20 mouse cellular contexts compared by ENCODE assay signal in the genomic region with DNA sequence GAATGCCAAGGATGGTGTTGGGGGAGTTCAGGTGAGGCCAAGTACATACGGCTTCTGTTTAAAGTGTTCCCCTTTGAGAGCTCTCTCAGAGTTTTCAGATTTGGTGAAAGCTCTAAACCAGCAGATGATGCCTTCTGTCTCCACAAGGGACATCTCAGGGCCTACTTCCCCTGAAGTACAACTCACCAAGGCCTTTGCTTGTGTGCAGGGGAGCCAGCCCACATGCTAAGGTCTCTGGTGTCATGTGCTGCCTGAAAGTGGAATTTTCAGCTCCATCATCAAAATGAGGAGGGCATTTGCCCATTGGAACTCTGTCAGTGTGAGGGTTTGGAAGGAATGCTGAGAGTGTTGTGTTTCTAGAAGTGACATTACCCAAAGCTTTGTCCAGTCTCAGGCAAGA. TPM values are rescaled to one million over a fixed set of nuclear protein-coding genes. Genes with fewer than 3 reads are reported as not detected.
DNase-seq lines count a peak whose midpoint lies in the region; ATAC-seq and TF ChIP-seq lines count a peak whose summit lies in the region.
"Had no signal": no experiment of that assay in that cellular context is flagged by ENCODE, and none has a peak within 500 bp of the region (broad histone marks: within the 10 kb centered on the region; RNA-seq: fewer than 3 reads in every experiment).

No protein-coding gene starts in this region.

- 70% methylated on average over 1 of the region's 1 CpGs for WGBS in heart, embryonic 12.5 days

- DNase-seq in heart, adult 11 months, result peak; percentile 68
- peak; percentile 45 to 50 for DNase-seq in B cell, adult 2 months
- DNase-seq in CH12.LX (ENCODE audit: extremely low read depth), result peak; percentile 75
- no peak for DNase-seq in cerebellum, postnatal 10 days
- DNase-seq in liver, result no peak
- DNase-seq in adrenal gland, postnatal 14 days, result no peak
- DNase-seq: adrenal gland, adult 2 months; cerebellum, adult 11 months; cerebellum, adult 9-10 months; cerebellum, postnatal 36 days; forebrain, postnatal 0 days; gastrocnemius, postnatal 14 days; heart, postnatal 10 days had no signal

- dilution Hi-C loops in CH12.LX (cut with MboI; ENCODE audit: extremely low pct_ligation_motif_present, extremely low pct_unique_long_range_greater_than_20kb, low sequenced_read_pairs), result no loop called here

- H3K36me3 ChIP-seq in heart, embryonic 12.5 days, result no peaks in the 10 kb centered on the region
- H3K36me3 ChIP-seq in CH12.LX (replicated peaks in 1 of 2; ENCODE audit: control insufficient read depth in 1 of 2, insufficient read depth in 1 of 2, low read length in 1 of 2), result peaks cover 50 to 74% of the 10 kb centered on the region in 2 experiments
- H3K36me3 ChIP-seq: embryonic facial prominence, embryonic 13.5 days; hindbrain, embryonic 13.5 days had no signal

- ATAC-seq in heart, embryonic 12.5 days (ENCODE audit: insufficient number of reproducible peaks, low FRiP score), result no peak
- peak; percentile 11 for ATAC-seq in inflammation-experienced regulatory T-cells, adult 6 months
- ATAC-seq: forebrain, embryonic 13.5 days; forebrain, postnatal 0 days; hindbrain, postnatal 0 days; intestine, embryonic 16.5 days had no signal

- peak; percentile 2 for TF ChIP-seq RAD21 in CH12.LX (IDR thresholded peaks at IDR 0.05; ENCODE audit: low read depth, low read length)

- peak in 1 of 2 experiments; percentile 22; a peak in 1 of 4 replicates for TF ChIP-seq CTCF in CH12.LX (conservative IDR thresholded peaks at IDR 0.05 in 1 of 2, IDR thresholded peaks at IDR 0.05 in 1 of 2; ENCODE audit: low read depth in 2 of 2, low read length in 2 of 2)

- no peak overlapping the region for H3K4me2 ChIP-seq in heart, embryonic 12.5 days
- H3K4me2 ChIP-seq in CH12.LX (ENCODE audit: insufficient read depth, low read depth, poor library complexity, severe bottlenecking), result no peak overlapping the region
- H3K4me2 ChIP-seq: embryonic facial prominence, embryonic 13.5 days; forebrain, embryonic 13.5 days; hindbrain, embryonic 13.5 days had no signal

- H3K9ac ChIP-seq in heart, embryonic 12.5 days, result no peak overlapping the region
- 0 out of 2 replicates have a peak overlapping the region, but pooled peaks have one; percentile 25 for H3K9ac ChIP-seq in CH12.LX (ENCODE audit: insufficient read depth, low read depth)
- H3K9ac ChIP-seq: embryonic facial prominence, embryonic 13.5 days; forebrain, embryonic 13.5 days; forebrain, postnatal 0 days; hindbrain, embryonic 13.5 days had no signal

- no peak overlapping the region for H3K4me3 ChIP-seq in heart, embryonic 12.5 days
- no peak overlapping the region for H3K4me3 ChIP-seq in CH12.LX (replicated peaks in 1 of 3; ENCODE audit: low read depth in 2 of 3, low read length in 2 of 3, poor library complexity in 1 of 3)
- H3K4me3 ChIP-seq: embryonic facial prominence, embryonic 13.5 days; forebrain, embryonic 13.5 days; hindbrain, embryonic 13.5 days had no signal

- H3K27me3 ChIP-seq in heart, embryonic 12.5 days (replicated peaks), result no peaks in the 10 kb centered on the region
- no peaks in the 10 kb centered on the region for H3K27me3 ChIP-seq in CH12.LX (replicated peaks)
- H3K27me3 ChIP-seq: embryonic facial prominence, embryonic 13.5 days; forebrain, embryonic 13.5 days; hindbrain, embryonic 13.5 days had no signal

- no peak for TF ChIP-seq POLR2A in CH12.LX (IDR thresholded peaks at IDR 0.05; ENCODE audit: low read depth, low read length)

- H3K9me3 ChIP-seq in heart, embryonic 12.5 days (replicated peaks), result no peaks in the 10 kb centered on the region
- H3K9me3 ChIP-seq in CH12.LX (replicated peaks; ENCODE audit: low read length), result peaks cover 1% of the 10 kb centered on the region
- H3K9me3 ChIP-seq: embryonic facial prominence, embryonic 13.5 days; forebrain, embryonic 13.5 days; hindbrain, embryonic 13.5 days had no signal

- no peaks in the 10 kb centered on the region for H3K4me1 ChIP-seq in heart, embryonic 12.5 days (replicated peaks)
- H3K4me1 ChIP-seq in CH12.LX (ENCODE audit: control insufficient read depth in 1 of 2, insufficient read depth in 2 of 2), result peaks cover 33 to 89% of the 10 kb centered on the region in 2 experiments
- H3K4me1 ChIP-seq: embryonic facial prominence, embryonic 13.5 days; forebrain, embryonic 13.5 days; hindbrain, embryonic 13.5 days had no signal

- in situ Hi-C loops in CH12.LX (cut with MboI; ENCODE audit: low pct_ligation_motif_present, low pct_unique_long_range_greater_than_20kb, low sequenced_read_pairs), result no loop called here

- no peak for TF ChIP-seq EP300 in CH12.LX (IDR thresholded peaks at IDR 0.05; ENCODE audit: low read length)

- no peak overlapping the region for H3K27ac ChIP-seq in heart, embryonic 12.5 days (ENCODE audit: poor library complexity, severe bottlenecking)
- H3K27ac ChIP-seq in CH12.LX (ENCODE audit: insufficient read depth, low read depth), result peak overlapping the region; percentile 90
- H3K27ac ChIP-seq: embryonic facial prominence, embryonic 13.5 days; forebrain, embryonic 13.5 days; hindbrain, embryonic 13.5 days; hindbrain, postnatal 0 days had no signal

- H3K79me2 ChIP-seq in CH12.LX (replicated peaks; ENCODE audit: control insufficient read depth, extremely low read depth, insufficient read depth, poor library complexity, severe bottlenecking), result peaks cover 12% of the 10 kb centered on the region

TF ChIP-seq in CH12.LX, 34 proteins besides CTCF, POLR2A, EP300 and RAD21:
- TF ChIP-seq ZKSCAN1 (IDR thresholded peaks at IDR 0.05; ENCODE audit: borderline replicate concordance, low read depth, low read length), result no peak
- no peak for TF ChIP-seq IRF4 (IDR thresholded peaks at IDR 0.05; ENCODE audit: low read depth, low read length)
- no peak for TF ChIP-seq USF1 (IDR thresholded peaks at IDR 0.05; ENCODE audit: low read depth, low read length)
- no peak for TF ChIP-seq ETS1 (conservative IDR thresholded peaks at IDR 0.05; ENCODE audit: low read depth, low read length)
- peak; percentile 81 for TF ChIP-seq MAX (IDR thresholded peaks at IDR 0.05; ENCODE audit: low read length)
- 0 out of 2 replicates have a peak, but pooled peaks have one; percentile 16 for TF ChIP-seq MYC (IDR thresholded peaks at IDR 0.05; ENCODE audit: low read depth, low read length)
- no peak for TF ChIP-seq JUND (conservative IDR thresholded peaks at IDR 0.05; ENCODE audit: low read depth, low read length)
- no peak for TF ChIP-seq USF2 (conservative IDR thresholded peaks at IDR 0.05; ENCODE audit: low read depth, low read length)
- TF ChIP-seq UBTF (IDR thresholded peaks at IDR 0.05; ENCODE audit: low read depth, low read length), result no peak
- TF ChIP-seq NELFE (IDR thresholded peaks at IDR 0.05; ENCODE audit: low read depth, low read length), result no peak
- no peak for TF ChIP-seq ZMIZ1 (IDR thresholded peaks at IDR 0.05; ENCODE audit: low read depth, low read length)
- TF ChIP-seq POLR2AphosphoS2 (IDR thresholded peaks at IDR 0.05; ENCODE audit: low read depth, low read length), result no peak
- no peak for TF ChIP-seq MAFK (IDR thresholded peaks at IDR 0.05; ENCODE audit: insufficient replicate concordance, low read length)
- TF ChIP-seq RCOR1 (conservative IDR thresholded peaks at IDR 0.05; ENCODE audit: low read depth, low read length), result no peak
- no peak for TF ChIP-seq SIN3A (IDR thresholded peaks at IDR 0.05; ENCODE audit: low read length)
- no peak for TF ChIP-seq ZC3H11A (IDR thresholded peaks at IDR 0.05; ENCODE audit: low read depth, low read length)
- TF ChIP-seq MAZ (IDR thresholded peaks at IDR 0.05; ENCODE audit: low read depth, low read length), result 0 out of 2 replicates have a peak, but pooled peaks have one; percentile 34
- TF ChIP-seq BHLHE40 (IDR thresholded peaks at IDR 0.05; ENCODE audit: low read depth, low read length), result peak; percentile 45; the same call in 1 of the 2 replicates
- no peak for TF ChIP-seq ELF1 (IDR thresholded peaks at IDR 0.05; ENCODE audit: low read depth, low read length)
- no peak for TF ChIP-seq MEF2A (IDR thresholded peaks at IDR 0.05; ENCODE audit: borderline replicate concordance, low read depth, low read length)
- no peak for TF ChIP-seq TBP (conservative IDR thresholded peaks at IDR 0.05; ENCODE audit: low read depth, low read length)
- TF ChIP-seq SMC3 (IDR thresholded peaks at IDR 0.05; ENCODE audit: low read depth, low read length), result peak; percentile 20; the same call in 1 of the 2 replicates
- TF ChIP-seq PAX5 (IDR thresholded peaks at IDR 0.05; ENCODE audit: low read length), result no peak
- 0 out of 2 replicates have a peak, but pooled peaks have one; percentile 20 for TF ChIP-seq TCF12 (IDR thresholded peaks at IDR 0.05; ENCODE audit: low read depth, low read length)
- no peak for TF ChIP-seq JUN (IDR thresholded peaks at IDR 0.05; ENCODE audit: insufficient read depth, low read depth, low read length)
- TF ChIP-seq CHD2 (IDR thresholded peaks at IDR 0.05; ENCODE audit: low read length), result no peak
- TF ChIP-seq ZNF384 (IDR thresholded peaks at IDR 0.05; ENCODE audit: low read depth, low read length), result no peak
- TF ChIP-seq HCFC1 (IDR thresholded peaks at IDR 0.05; ENCODE audit: low read depth, low read length), result no peak
- 0 out of 2 replicates have a peak, but pooled peaks have one; percentile 56 for TF ChIP-seq MXI1 (IDR thresholded peaks at IDR 0.05; ENCODE audit: low read depth, low read length)
- peak; percentile 65; the same call in 1 of the 2 replicates for TF ChIP-seq CHD1 (IDR thresholded peaks at IDR 0.05; ENCODE audit: low read depth, low read length)
- 0 out of 2 replicates have a peak, but pooled peaks have one; percentile 10 for TF ChIP-seq KAT2A (IDR thresholded peaks at IDR 0.05; ENCODE audit: insufficient replicate concordance, low read length)
- TF ChIP-seq NRF1 (IDR thresholded peaks at IDR 0.05; ENCODE audit: low read depth, low read length), result no peak
- TF ChIP-seq GABPA (IDR thresholded peaks at IDR 0.05; ENCODE audit: insufficient replicate concordance, low read depth, low read length), result no peak
- no peak for TF ChIP-seq E2F4 (IDR thresholded peaks at IDR 0.05; ENCODE audit: insufficient replicate concordance, low read depth, low read length)

RNA-seq across cellular contexts. Expression of gene Fignl1, which starts 43.3 kb away (rescaled TPM):
- 76.7 and 77.8 TPM in 2 replicates for polyA plus RNA-seq in heart, embryonic 12.5 days (2016; fragmentation: Nextera tagmentation; extraction: Ambion mirVana)
- total RNA-seq in CH12.LX (2012; rRNA removed), result 82.8 and 98.5 TPM in 2 replicates
- 189 TPM in 2 replicates for total RNA-seq in CH12.LX (2014; rRNA removed)
- polyA plus RNA-seq in CH12.LX (2012; ENCODE audit: insufficient read length, low read depth), result 98.5 and 101 TPM in 2 replicates
- polyA plus RNA-seq in inflammation-experienced regulatory T-cells, adult 6 months (2017; shearing (Covaris generic)), result 10 to 100 TPM in 2 of 3 experiments, 1 to 10 TPM in 1; 8.4 to 75.9 (median 10.4) TPM
- total RNA-seq in adrenal gland, postnatal 14 days (2021), result 8.0 and 9.2 TPM in 2 replicates

Comparison
In these comparisons a context has a peak if more than half of its experiments do, and no peak if none do; other contexts are left out.
1. DNase-seq: peak in heart, adult 11 months (single experiment), B cell, adult 2 months (2 of 2) and CH12.LX (single experiment); none in cerebellum, postnatal 10 days (0 of 2), liver (single experiment) and adrenal gland, postnatal 14 days (single experiment).